Mouse (Mus musculus) left cerebral cortex, adult 2 months (tissue): ENCODE data around the gene Urb2. TPM values are rescaled to one million over a fixed set of nuclear protein-coding genes. Genes with fewer than 3 reads are reported as not detected.

Experiments
- DNase-seq, 2 experiments: peaks; one replicate each; pipeline ENCODE4 v3.0.0; 2021 to 2022; ENCODE audit warnings: low spot score in 2 of 2, mixed read lengths in 1 of 2; ENCODE audit errors: extremely low spot score in 1 of 2
- H3K27ac ChIP-seq: fragments of 200-600 bp; 2 replicates; pipeline ENCODE4 v1.8.1; 2022
- H3K4me3 ChIP-seq: fragments of 200-600 bp; 2 replicates; pipeline ENCODE4 v1.8.1; 2022
- CTCF ChIP-seq: fragments of 200-600 bp; IDR thresholded peaks from 2 replicates; pipeline ENCODE4 v1.8.1; 2022; ENCODE audit warnings: antibody characterized with exemption, mild to moderate bottlenecking, moderate library complexity
- intact Hi-C: fragments of 180-260 bp; cut with DNase I; formaldehyde crosslinking; loops from one replicate; pipeline ENCODE4 v1.15.1; 2025
- long read RNA-seq, 2 experiments: library from polyadenylated mRNA; stranded (forward); transcript quantifications; one replicate each; pipeline ENCODE4 v2.0.0; 2021; ENCODE audit warnings: borderline mapping rate in 2 of 2
- total RNA-seq, 2 experiments: library from RNA; stranded (reverse); gene quantifications; 2 replicates each; pipeline ENCODE4 v1.2.3; 2021

Urb2 gene
- 10 to 100 TPM; 11.4 to 13.0 TPM for total RNA-seq
- long read RNA-seq, experiment 1, partial matches to known transcripts = 1 of 7 reads
- long read RNA-seq, experiment 1, other reads (novel, unspliced or antisense) = 6 of 7 reads
- long read RNA-seq, experiment 2, partial matches to known transcripts = 2 of 6 reads
- long read RNA-seq, experiment 2, other reads (novel, unspliced or antisense) = 4 of 6 reads

DNA sequence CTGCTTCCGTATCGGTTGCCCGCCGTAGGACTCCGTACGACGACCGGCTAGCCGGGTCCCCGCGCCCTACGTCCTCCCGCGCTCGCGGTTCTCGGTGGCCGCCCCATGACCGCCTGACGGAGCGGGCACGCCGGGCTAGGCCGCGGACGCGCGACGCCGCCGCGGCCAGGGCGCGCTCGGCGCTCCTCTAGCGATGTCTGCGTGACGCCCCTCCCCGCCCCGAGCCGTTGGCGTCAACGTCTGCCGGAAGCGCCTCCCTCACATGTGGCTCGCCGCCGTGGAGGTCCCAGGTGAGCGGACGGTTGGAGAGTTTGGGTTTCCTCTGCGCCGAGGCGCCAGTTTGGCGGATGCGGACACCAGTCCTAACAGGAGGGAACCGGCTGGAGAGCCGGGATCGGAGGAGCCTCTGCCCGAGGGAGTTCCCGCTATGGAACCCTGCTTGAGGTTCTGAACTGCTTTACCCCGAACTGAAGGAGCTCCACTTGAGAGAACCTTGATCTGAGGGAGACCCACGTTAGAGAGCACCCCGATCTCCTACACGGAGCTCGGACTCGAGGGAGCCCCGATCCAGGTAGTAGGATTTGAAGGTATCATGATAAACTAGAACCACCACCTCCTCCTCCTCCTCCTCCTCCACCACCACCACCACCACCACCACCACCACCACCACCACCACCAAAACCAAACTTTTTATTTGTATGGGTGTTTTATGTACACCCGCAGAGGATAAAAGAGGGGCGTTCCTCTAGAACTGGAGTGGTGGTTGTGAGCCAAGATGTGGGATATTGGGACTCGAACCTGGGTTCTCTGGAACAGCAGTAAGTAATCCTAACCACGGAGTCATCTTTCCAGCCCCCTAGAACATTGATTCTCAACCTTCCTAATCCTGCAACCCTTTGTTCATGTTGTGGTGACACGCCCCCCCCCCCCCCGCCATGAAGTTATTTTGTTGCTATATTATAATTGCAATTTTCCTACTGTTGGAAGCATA is at the start of gene Urb2, which contains the start of gene Taf5l:
Gene Urb2 (plus strand): TSS at position 272 of the 991 bp plus-strand sequence.
Gene Taf5l (minus strand): TSS at position 161 of the 991 bp plus-strand sequence.
- no peak for TF ChIP-seq CTCF
- intact Hi-C loops = loop anchor here (1.0 to 5.0 kb wide), 3 partner anchors 38 to 926 kb away; partner anchors contain the start of genes Abcb10, Egln1 and Nup133
- peak; percentile 94 to 95 for DNase-seq
- H3K27ac ChIP-seq = peak within 1 kb of the TSS; percentile 93
- H3K4me3 ChIP-seq = peak within 1 kb of the TSS; percentile 90

DNA sequence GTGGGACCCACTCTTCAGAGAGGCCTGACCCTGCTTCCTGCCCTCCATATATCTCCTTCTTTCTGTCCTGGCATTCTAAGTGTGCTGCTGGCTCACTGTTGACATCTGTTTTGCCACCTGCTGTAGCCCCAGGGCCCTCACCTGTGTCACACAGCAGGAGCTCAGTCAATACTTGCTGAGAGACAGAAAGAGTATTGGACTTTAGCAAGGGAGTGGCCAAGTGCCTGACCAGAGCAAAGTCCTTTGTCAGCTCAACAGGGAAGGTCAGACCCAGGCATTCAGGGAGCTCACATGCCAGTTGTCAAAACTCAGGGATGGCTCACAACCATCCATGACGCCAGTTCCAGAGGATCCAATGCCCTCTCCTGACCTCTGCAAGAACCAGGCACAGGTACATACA is 47.8 kb upstream of the Urb2 start:
- Histone ChIP-seq H3K4me3 (no peak overlapping the region), H3K27ac (no peak overlapping the region)
- TF ChIP-seq CTCF = no peak
- no peak for DNase-seq
- intact Hi-C loops = no loop called here

DNA sequence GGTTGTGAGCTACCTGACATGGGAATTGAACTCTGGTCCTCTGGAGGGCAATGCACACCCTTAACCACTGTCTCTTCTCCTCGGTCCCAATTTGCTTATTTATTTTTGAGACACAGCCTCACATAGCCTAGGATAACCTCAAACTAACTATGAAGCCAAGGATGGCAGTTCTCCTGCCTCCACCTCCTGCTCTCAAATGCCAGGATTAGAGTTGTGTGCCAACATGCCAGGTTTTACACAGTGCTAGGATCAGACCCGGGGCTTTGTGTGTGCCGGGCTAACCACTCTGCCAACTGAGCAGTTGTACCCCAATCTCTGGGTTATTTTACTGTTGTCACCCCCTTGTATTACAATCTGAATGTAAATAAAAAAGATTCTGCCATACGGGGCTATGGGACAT is 43.8 kb upstream of the Urb2 start:
- DNase-seq = no peak
- intact Hi-C loops = no loop called here
- TF ChIP-seq CTCF = no peak
- Histone ChIP-seq H3K27ac (no peak overlapping the region), H3K4me3 (no peak overlapping the region)

DNA sequence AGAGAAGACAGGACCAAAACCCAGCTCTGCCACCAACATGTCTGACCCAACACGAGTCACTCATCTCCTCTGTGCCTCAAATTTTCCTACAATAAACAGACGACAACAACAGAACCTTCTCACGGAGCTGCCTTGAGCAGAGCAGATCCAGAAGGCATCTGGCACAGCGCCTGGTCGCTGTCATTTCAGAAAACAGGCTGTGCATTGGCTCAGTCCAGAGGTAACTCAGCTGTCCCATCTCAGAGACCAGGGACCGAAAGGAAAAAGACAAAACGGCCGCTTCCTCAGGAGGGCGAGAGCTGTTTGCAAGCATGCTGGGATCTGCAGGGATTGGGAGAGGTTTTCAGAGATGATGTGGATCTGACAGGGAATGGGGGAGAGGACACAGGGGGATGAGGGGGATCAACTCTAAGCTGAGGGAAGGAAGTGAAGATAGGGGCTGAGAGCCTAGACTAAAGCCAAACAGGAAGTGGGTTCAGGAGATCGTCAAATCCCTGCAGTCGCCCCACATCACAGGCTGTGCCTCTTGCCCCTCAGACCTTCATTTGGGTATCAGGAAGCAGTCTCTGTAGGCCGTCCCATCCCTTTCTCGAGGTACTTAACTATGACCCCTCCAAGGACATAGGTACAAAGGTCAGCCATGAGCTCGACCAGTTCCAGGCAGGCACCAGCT is 43.0 kb upstream of the Urb2 start:
- intact Hi-C loops = no loop called here
- Histone ChIP-seq H3K4me3 (no peak overlapping the region), H3K27ac (no peak overlapping the region)
- no peak for TF ChIP-seq CTCF
- no peak for DNase-seq

DNA sequence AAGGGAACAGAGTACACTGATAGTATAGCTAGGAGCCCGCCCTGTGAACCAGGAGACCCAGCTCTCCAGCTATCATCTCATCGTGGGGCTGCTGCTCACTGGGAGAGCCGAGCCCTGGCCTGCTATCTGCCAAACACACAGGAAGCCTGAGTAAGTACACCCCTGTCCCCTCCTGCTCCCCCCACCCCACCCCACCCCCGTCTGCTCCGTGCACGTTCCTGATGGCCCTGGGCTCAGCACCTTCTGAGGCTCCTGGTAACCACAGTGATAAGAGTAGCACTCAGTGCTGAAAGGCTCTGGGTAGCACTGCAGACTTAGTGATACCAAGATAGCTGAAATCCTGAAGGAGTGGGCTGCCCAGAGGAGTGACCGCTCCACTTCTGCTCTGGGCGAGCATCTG is 42.4 kb upstream of the Urb2 start:
- TF ChIP-seq CTCF = no peak
- Histone ChIP-seq H3K27ac (no peak overlapping the region), H3K4me3 (no peak overlapping the region)
- intact Hi-C loops = no loop called here
- DNase-seq = no peak

DNA sequence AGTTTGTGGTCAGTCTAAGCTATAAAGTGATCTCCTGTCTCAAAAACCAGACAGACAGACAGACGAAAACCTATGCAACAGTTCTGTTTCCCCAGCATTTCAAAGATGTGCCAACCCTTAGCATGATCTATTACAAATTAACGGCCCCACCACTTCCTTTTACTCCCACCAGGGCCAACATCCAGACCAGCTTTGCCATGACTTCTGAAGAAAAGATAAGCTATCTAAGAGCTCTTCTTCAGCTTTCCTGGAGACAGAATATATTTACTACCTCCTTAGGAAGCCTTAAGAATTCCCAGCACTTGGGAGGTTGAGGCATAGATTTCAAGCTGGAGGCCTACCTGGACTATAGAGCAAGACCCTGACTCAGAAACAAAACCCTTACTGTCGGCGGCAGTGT is 41.1 kb upstream of the Urb2 start:
- H3K27ac ChIP-seq = no peak overlapping the region
- no peak overlapping the region for H3K4me3 ChIP-seq
- intact Hi-C loops = no loop called here
- TF ChIP-seq CTCF = no peak
- no peak for DNase-seq

DNA sequence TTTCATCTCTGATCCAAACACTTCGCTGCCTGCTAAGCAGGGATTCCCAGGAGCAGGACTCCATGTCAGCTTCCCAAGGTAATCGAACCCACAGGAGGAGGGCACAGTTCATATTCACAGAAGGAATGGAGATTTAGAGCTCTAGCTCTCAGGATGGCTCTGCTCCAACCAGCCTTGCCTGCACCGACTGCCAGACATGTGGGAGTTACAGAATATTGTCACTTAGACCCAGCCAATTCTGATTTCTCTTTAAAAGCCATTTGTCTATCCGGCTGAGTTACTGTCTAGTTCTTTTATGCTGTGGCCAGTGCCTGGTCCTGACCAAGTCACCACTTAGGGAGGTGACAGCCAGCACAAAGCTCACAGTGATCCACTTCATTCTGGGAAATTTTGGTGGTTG is 39.6 kb upstream of the Urb2 start:
- no peak for DNase-seq
- TF ChIP-seq CTCF = no peak
- intact Hi-C loops = no loop called here
- no peak overlapping the region for H3K27ac ChIP-seq
- H3K4me3 ChIP-seq = peak overlapping the region; percentile 69

DNA sequence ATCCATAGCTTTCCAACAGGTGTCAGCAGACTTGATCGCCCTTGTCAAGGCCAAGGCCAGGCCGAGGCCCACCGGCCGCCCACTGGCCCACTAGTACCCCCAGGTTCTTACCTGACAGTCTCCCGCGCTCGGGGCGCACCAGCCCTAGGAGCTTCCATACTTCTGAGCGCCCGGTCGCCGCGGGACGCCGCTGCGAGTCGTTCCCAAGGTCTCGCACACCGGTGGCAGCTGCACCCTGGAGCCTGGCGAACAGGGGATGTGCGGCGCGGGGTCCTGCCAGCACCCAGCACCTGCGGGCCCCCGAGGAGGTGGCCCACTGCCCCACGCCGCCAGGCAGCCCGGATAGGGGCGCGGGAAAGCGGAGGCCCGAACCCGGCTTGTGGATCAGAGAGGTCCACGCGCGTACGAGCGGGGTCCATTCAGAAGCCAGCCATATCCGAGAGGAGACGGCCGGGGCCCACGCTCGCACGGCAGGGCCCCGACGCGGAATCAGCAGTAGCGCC is 39.0 kb upstream of the Urb2 start:
- intact Hi-C loops = no loop called here
- peak overlapping the region; percentile 34 for H3K27ac ChIP-seq

DNA sequence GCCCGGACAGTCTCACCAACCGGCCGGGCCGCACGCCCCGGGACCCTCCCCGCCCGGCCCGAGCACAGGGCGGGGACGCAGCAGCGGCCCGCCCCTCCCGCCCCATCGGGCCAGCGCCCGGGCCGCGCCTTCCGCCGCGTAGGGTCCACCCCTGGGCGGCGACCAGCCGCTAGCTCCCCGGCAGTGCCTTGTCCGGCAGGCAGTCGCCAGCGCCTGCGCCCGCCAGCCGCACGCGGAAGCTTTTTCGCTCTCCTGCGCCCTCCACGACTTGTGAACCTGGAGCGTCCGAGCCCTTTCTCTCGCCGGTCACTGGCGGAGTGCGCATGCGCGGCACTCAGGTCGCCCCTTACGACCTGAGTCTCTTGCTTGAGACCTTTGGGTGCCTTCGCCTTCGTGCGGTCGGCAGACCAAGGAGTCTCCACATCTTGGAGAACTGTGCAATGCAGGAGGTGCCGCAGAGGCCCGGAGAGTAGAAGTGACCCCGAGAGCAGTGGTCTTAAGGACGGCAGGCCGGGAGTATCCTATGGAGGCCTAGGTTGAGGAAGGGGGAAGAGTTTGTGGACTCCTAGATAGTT is 38.4 kb upstream of the Urb2 start, which contains the start of gene Abcb10:
Gene Abcb10 (minus strand): TSS at position 297 of the 575 bp plus-strand sequence.
- DNase-seq = peak; percentile 76 to 80
- TF ChIP-seq CTCF = no peak; the same call in 1 of the 2 replicates
- Histone ChIP-seq H3K27ac (peak within 1 kb of the TSS; percentile 70), H3K4me3 (peak within 1 kb of the TSS; percentile 69)
- intact Hi-C loops = loop anchor here (1.0 kb wide), 1 partner anchor 38 kb away; the partner anchor contains the start of genes Taf5l and Urb2

More for the DNA sequence above, 39.0 kb upstream of the Urb2 start:
- peak overlapping the region; percentile 69 for H3K4me3 ChIP-seq
- no peak for TF ChIP-seq CTCF
- peak; percentile 26 to 29 for DNase-seq

DNA sequence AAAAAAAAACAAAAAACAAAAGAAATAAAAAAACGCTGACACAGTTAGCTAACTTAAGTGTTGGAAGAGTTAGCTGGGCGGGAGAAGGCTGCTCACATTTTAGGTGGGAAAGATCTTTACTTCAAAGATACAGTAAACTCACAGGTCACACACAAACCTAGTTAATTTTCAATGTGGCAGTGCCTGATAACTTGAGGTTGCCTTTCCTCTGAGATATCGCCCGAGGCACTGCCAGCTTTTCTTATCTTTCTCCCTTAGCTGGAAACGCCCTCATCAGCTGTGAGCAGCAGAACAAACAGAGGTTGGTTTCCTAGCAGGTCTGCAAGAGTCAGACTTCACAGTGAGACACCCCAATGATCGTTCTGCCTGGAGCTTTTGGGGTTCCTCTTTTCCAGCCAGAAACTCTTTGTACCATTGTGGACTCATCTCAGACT is 32.7 kb upstream of the Urb2 start:
- intact Hi-C loops = no loop called here
- no peak overlapping the region for H3K4me3 ChIP-seq
- TF ChIP-seq CTCF = no peak
- DNase-seq = no peak
- no peak overlapping the region for H3K27ac ChIP-seq

DNA sequence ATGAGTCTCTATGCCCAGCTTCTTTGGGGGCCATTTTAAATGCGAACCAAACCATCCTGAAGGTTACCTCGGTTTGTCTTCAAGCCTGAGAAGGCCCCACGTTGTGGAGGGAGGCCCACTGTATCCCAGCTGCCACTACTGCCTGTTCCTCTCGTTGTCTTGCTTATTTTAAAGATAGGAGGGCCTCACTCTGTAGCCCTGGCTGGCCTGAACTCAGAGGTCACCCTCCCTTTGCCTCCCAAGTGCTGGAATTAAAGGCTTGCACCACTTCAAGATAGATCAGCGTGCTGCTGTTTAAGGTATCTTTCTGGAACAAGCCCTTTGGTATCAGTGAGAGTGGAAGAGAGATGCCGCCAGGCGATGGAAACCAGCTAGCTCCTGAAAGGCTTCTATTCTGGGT is 32.2 kb upstream of the Urb2 start:
- TF ChIP-seq CTCF = no peak
- intact Hi-C loops = no loop called here
- DNase-seq = no peak
- Histone ChIP-seq H3K27ac (no peak overlapping the region), H3K4me3 (no peak overlapping the region)
